Mouse (Mus musculus) embryo, embryonic 11.5 days (tissue): ENCODE data around the gene Guk1.
"Not testable (repeated sequence)": the region's sequence is repeated elsewhere in the genome, so short reads cannot be mapped to it uniquely, and the experiment has no call there.

Experiments used
- DNase-seq: peaks from one replicate; pipeline ENCODE4 v3.0.0-alpha.2; 2012; ENCODE audit warnings: low read depth, low spot score

Guk1 gene

GRCm38 (mm10) chr11:59211561-59211960 lies 19.5 kb upstream of the Guk1 start:
- DNase-seq = not testable (repeated sequence)

- DNase-seq = no peak
These were observed 18.0 kb upstream of the Guk1 start for GRCm38 (mm10) chr11:59210020-59210419.

- DNase-seq = no peak
These were observed 17.6 kb upstream of the Guk1 start for GRCm38 (mm10) chr11:59209580-59209979.

- DNase-seq = peak; percentile 56
These were observed 17.0 kb upstream of the Guk1 start for GRCm38 (mm10) chr11:59209003-59209441.

GRCm38 (mm10) chr11:59208153-59208831 lies 16.3 kb upstream of the Guk1 start, which contains the start of gene 2310033P09Rik:
Gene 2310033P09Rik, plus strand, starts transcription at chr11:59208321.
- DNase-seq = peak; percentile 90

- DNase-seq = peak; percentile 86
These were observed 10.3 kb upstream of the Guk1 start, which contains the start of gene Mrpl55 for GRCm38 (mm10) chr11:59202081-59202995. Gene Mrpl55, plus strand, starts transcription at chr11:59202486.

GRCm38 (mm10) chr11:59201216-59202002 lies 9.4 kb upstream of the Guk1 start:
- DNase-seq = no peak

GRCm38 (mm10) chr11:59196230-59196629 lies 4.2 kb upstream of the Guk1 start:
- DNase-seq = no peak

- DNase-seq = peak; percentile 79
These were observed 567 bp downstream of the Guk1 start for GRCm38 (mm10) chr11:59191231-59192058.

- no peak for DNase-seq
These were observed 4.3 kb downstream of the Guk1 start for GRCm38 (mm10) chr11:59187706-59188105.

- no peak for DNase-seq
These were observed 6.5 kb downstream of the Guk1 start for GRCm38 (mm10) chr11:59185490-59185889.

- DNase-seq = no peak
These were observed 8.2 kb downstream of the Guk1 start for GRCm38 (mm10) chr11:59183821-59184220.

GRCm38 (mm10) chr11:59182864-59183331 lies 9.1 kb downstream of the Guk1 start, which contains the start of gene Gjc2:
Gene Gjc2, minus strand, starts transcription at chr11:59183213.
- DNase-seq = no peak

- DNase-seq = no peak
These were observed 15.1 kb downstream of the Guk1 start for GRCm38 (mm10) chr11:59176921-59177320.

- DNase-seq = no peak
These were observed 15.5 kb downstream of the Guk1 start for GRCm38 (mm10) chr11:59176475-59176874.

GRCm38 (mm10) chr11:59174189-59174838 lies 17.7 kb downstream of the Guk1 start:
- no peak for DNase-seq

- DNase-seq = no peak
These were observed 21.5 kb downstream of the Guk1 start for GRCm38 (mm10) chr11:59170549-59170948.

- no peak for DNase-seq
These were observed 22.2 kb downstream of the Guk1 start for GRCm38 (mm10) chr11:59169807-59170206.

- DNase-seq = no peak
These were observed 26.3 kb downstream of the Guk1 start for GRCm38 (mm10) chr11:59165616-59166241.

GRCm38 (mm10) chr11:59164384-59164783 lies 27.6 kb downstream of the Guk1 start:
- no peak for DNase-seq
